In genomic region chr3:30995899-30996687, GRCm38 (mm10) we compare ENCODE assay signal across 8 mouse cellular contexts. TPM values are rescaled to one million over a fixed set of nuclear protein-coding genes. Genes with fewer than 3 reads are reported as not detected.
DNase-seq lines count a peak whose midpoint lies in the region; ATAC-seq and TF ChIP-seq lines count a peak whose summit lies in the region.

No protein-coding gene starts in this region.

- H3K27ac ChIP-seq in embryonic facial prominence, embryonic 12.5 days, result peak overlapping the region; percentile 70
- H3K27ac ChIP-seq in intestine, embryonic 16.5 days (ENCODE audit: low read length), result peak overlapping the region; percentile 65
- peak overlapping the region; percentile 59 for H3K27ac ChIP-seq in midbrain, embryonic 11.5 days (ENCODE audit: low read depth, low read length)

- H3K4me3 ChIP-seq in embryonic facial prominence, embryonic 12.5 days, result peak overlapping the region; percentile 67
- H3K4me3 ChIP-seq in intestine, embryonic 16.5 days (ENCODE audit: low read length), result peak overlapping the region; percentile 79
- peak overlapping the region; percentile 84 for H3K4me3 ChIP-seq in midbrain, embryonic 11.5 days (ENCODE audit: low read depth, low read length)

- H3K9ac ChIP-seq in embryonic facial prominence, embryonic 12.5 days, result peak overlapping the region; percentile 72
- peak overlapping the region; percentile 88 for H3K9ac ChIP-seq in intestine, embryonic 16.5 days (ENCODE audit: low read depth, low read length)
- peak overlapping the region; percentile 84 for H3K9ac ChIP-seq in midbrain, embryonic 11.5 days (ENCODE audit: low read length)

- no peaks in the 10 kb centered on the region for H3K27me3 ChIP-seq in Patski
- no peaks in the 10 kb centered on the region for H3K27me3 ChIP-seq in embryonic facial prominence, embryonic 12.5 days
- no peaks in the 10 kb centered on the region for H3K27me3 ChIP-seq in intestine, embryonic 16.5 days (replicated peaks; ENCODE audit: control insufficient read depth, insufficient read depth, low read length)
- no peaks in the 10 kb centered on the region for H3K27me3 ChIP-seq in midbrain, embryonic 11.5 days (ENCODE audit: control insufficient read depth, insufficient read depth, low read length)

- under 1% methylated on average over 49 of the region's 49 CpGs for WGBS in embryonic facial prominence, embryonic 12.5 days
- under 1% methylated on average over 49 of the region's 49 CpGs for WGBS in intestine, embryonic 16.5 days
- under 1% methylated on average over 44 of the region's 49 CpGs for WGBS in midbrain, embryonic 11.5 days

- peak; percentile 49 for DNase-seq in layer of hippocampus, adult 9-11 months
- no peak for DNase-seq in layer of hippocampus, postnatal 10 days (ENCODE audit: low spot score in 2 of 2)
- DNase-seq in Patski (ENCODE audit: low read depth, low spot score), result no peak
- no peak for DNase-seq in midbrain, embryonic 11.5 days (ENCODE audit: low spot score, missing footprints)
- no peak for DNase-seq in T-cell, adult 2 months (ENCODE audit: low spot score)
- no peak for DNase-seq in spleen, adult 12 weeks (ENCODE audit: low spot score)

- no peak for TF ChIP-seq CTCF in Patski (IDR thresholded peaks at IDR 0.05)

- H3K4me2 ChIP-seq in embryonic facial prominence, embryonic 12.5 days (replicated peaks), result peak overlapping the region; percentile 67
- peak overlapping the region; percentile 53 for H3K4me2 ChIP-seq in intestine, embryonic 16.5 days (ENCODE audit: low read depth, low read length)
- peak overlapping the region; percentile 77 for H3K4me2 ChIP-seq in midbrain, embryonic 11.5 days

- H3K36me3 ChIP-seq in embryonic facial prominence, embryonic 12.5 days, result no peaks in the 10 kb centered on the region
- H3K36me3 ChIP-seq in intestine, embryonic 16.5 days (ENCODE audit: control insufficient read depth, insufficient read depth, low read length), result no peaks in the 10 kb centered on the region
- no peaks in the 10 kb centered on the region for H3K36me3 ChIP-seq in midbrain, embryonic 11.5 days (ENCODE audit: control insufficient read depth, insufficient read depth, low read length)

- peaks cover 24% of the 10 kb centered on the region for H3K4me1 ChIP-seq in embryonic facial prominence, embryonic 12.5 days
- peaks cover 28% of the 10 kb centered on the region for H3K4me1 ChIP-seq in intestine, embryonic 16.5 days (ENCODE audit: control insufficient read depth, insufficient read depth, low read length)
- peaks cover 10% of the 10 kb centered on the region for H3K4me1 ChIP-seq in midbrain, embryonic 11.5 days (ENCODE audit: control insufficient read depth, insufficient read depth, low read length)

- no peaks in the 10 kb centered on the region for H3K9me3 ChIP-seq in embryonic facial prominence, embryonic 12.5 days
- no peaks in the 10 kb centered on the region for H3K9me3 ChIP-seq in intestine, embryonic 16.5 days (ENCODE audit: control insufficient read depth, low read length)
- H3K9me3 ChIP-seq in midbrain, embryonic 11.5 days (ENCODE audit: control insufficient read depth, low read length), result no peaks in the 10 kb centered on the region

- CTCF ChIA-PET in Patski (lab: Charles Lee), result interaction anchor here (0.8 to 6.8 kb wide), 6 partner anchors 14 to 35 kb away, joined by 3 to 68 read pairs (median 4); no protein-coding TSS in a partner anchor

- peak; percentile 29 for ATAC-seq in Patski
- peak; percentile 64 for ATAC-seq in embryonic facial prominence, embryonic 12.5 days (ENCODE audit: insufficient number of reproducible peaks, insufficient read depth, low FRiP score, low TSS enrichment)
- peak; percentile 57 for ATAC-seq in intestine, embryonic 16.5 days
- ATAC-seq in midbrain, embryonic 11.5 days (ENCODE audit: low FRiP score), result peak; percentile 81

- in situ Hi-C loops in Patski (cut with MboI; ENCODE audit: low pct_unique_long_range_greater_than_20kb), result no loop called here

- POLR2A ChIA-PET in Patski (lab: Charles Lee), result interaction anchor here (0.9 to 5.5 kb wide), 3 partner anchors 21 to 393 kb away, joined by 3 to 50 read pairs (median 4); no protein-coding TSS in a partner anchor

RNA-seq across cellular contexts. Expression of gene Prkci, which starts 0.5 kb away (rescaled TPM):
- total RNA-seq in layer of hippocampus, postnatal 10 days (2021), result 10 to 100 TPM; 59.0 to 64.7 TPM
- polyA plus RNA-seq in Patski (2021), result 150 TPM
- 46.9 and 52.2 TPM in 2 replicates for polyA plus RNA-seq in embryonic facial prominence, embryonic 12.5 days (2016; fragmentation: Nextera tagmentation; extraction: Ambion mirVana)
- 24.6 and 29.1 TPM in 2 replicates for polyA plus RNA-seq in intestine, embryonic 16.5 days (2015; fragmentation: Nextera tagmentation; extraction: Ambion mirVana)
- polyA plus RNA-seq in midbrain, embryonic 11.5 days (2014; fragmentation: Nextera tagmentation; extraction: Ambion mirVana), result 37.9 and 41.9 TPM in 2 replicates

RNA-seq across cellular contexts. Expression of gene Phc3, which starts 26.9 kb away (rescaled TPM):
- total RNA-seq in layer of hippocampus, postnatal 10 days (2021), result 10 to 100 TPM; 35.9 to 37.9 TPM
- polyA plus RNA-seq in Patski (2021), result 29.3 TPM
- 6.2 and 6.7 TPM in 2 replicates for polyA plus RNA-seq in embryonic facial prominence, embryonic 12.5 days (2016; fragmentation: Nextera tagmentation; extraction: Ambion mirVana)
- polyA plus RNA-seq in intestine, embryonic 16.5 days (2015; fragmentation: Nextera tagmentation; extraction: Ambion mirVana), result 4.2 and 4.5 TPM in 2 replicates
- 3.9 and 4.6 TPM in 2 replicates for polyA plus RNA-seq in midbrain, embryonic 11.5 days (2014; fragmentation: Nextera tagmentation; extraction: Ambion mirVana)

Comparison
In these comparisons a context has a peak if more than half of its experiments do, and no peak if none do; other contexts are left out.
1. ATAC-seq: peak in every context shown above with its lines; median percentile 81 in midbrain, embryonic 11.5 days; 64 in embryonic facial prominence, embryonic 12.5 days; 57 in intestine, embryonic 16.5 days; 29 in Patski.